Mouse (Mus musculus) heart, embryonic 10.5 days (tissue): ENCODE data around the gene Ppp1r12a. TPM values are rescaled to one million over a fixed set of nuclear protein-coding genes. Genes with fewer than 3 reads are reported as not detected.

Source experiments
- DNase-seq: peaks from one replicate; pipeline ENCODE4 v3.0.0-alpha.2; 2017; ENCODE audit warnings: low spot score
- H3K27ac ChIP-seq: fragments of 300-500 bp; sonication (generic); 2 replicates; pipeline ENCODE4 v1.5.1; 2016; ENCODE audit warnings: mild to moderate bottlenecking
- H3K27me3 ChIP-seq: fragments of 300-500 bp; sonication (generic); 2 replicates; pipeline ENCODE4 v1.6.1; 2016; ENCODE audit warnings: mild to moderate bottlenecking; ENCODE audit not compliant: poor library complexity, insufficient read depth, severe bottlenecking
- H3K36me3 ChIP-seq: fragments of 300-500 bp; sonication (generic); 2 replicates; pipeline ENCODE4 v1.6.1; 2016; ENCODE audit warnings: mild to moderate bottlenecking, moderate library complexity
- H3K4me1 ChIP-seq: fragments of 300-500 bp; sonication (generic); 2 replicates; pipeline ENCODE4 v1.6.1; 2016; ENCODE audit warnings: mild to moderate bottlenecking
- H3K4me3 ChIP-seq: fragments of 300-500 bp; sonication (generic); 2 replicates; pipeline ENCODE4 v1.5.1; 2016; ENCODE audit warnings: mild to moderate bottlenecking, moderate library complexity
- H3K9me3 ChIP-seq: fragments of 300-500 bp; sonication (generic); 2 replicates; pipeline ENCODE4 v1.6.1; 2016; ENCODE audit warnings: mild to moderate bottlenecking, moderate library complexity
- WGBS: fragments of 180-500 bp; shearing (Covaris S2); methylation state at CpG from one replicate; pipeline ENCODE4 v1.1.7; 2016; 5-methylcytosine and 5-hydroxymethylcytosine counted together
- polyA plus RNA-seq: library from polyadenylated mRNA; unstranded; fragments of >200 nt; fragmentation: Nextera tagmentation; extraction: Ambion mirVana; gene quantifications from 2 replicates; pipeline ENCODE4 v1.2.1, GENCODE M21; 2016

Gene Ppp1r12a
- polyA plus RNA-seq, 1 experiment from 2014 or later = 110 TPM

DNA sequence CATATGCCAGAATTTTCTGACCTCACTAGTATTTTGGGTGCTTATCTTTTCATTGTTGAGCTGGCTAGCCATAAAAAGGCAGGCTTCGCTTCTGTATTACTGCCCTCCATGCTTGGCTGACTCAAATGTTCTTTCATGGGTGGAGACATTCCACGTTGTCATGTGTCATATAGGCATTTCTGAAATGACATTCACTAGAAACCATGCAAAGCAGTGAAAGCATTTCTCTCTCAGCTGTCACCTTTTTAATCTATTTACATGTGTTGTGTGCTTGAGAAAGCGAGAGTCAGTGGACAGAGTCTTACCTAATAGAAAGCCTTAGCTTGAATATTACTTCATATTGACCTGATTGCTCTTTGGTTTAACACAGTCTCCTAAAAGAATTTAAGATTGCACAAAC, 8.8 kb downstream of the Ppp1r12a start:
- Histone ChIP-seq H3K27me3 (no peaks in the 10 kb centered on the region), H3K9me3 (no peaks in the 10 kb centered on the region), H3K4me3 (no peak overlapping the region), H3K36me3 (no peaks in the 10 kb centered on the region), H3K27ac (no peak overlapping the region), H3K4me1 (peaks cover 68% of the 10 kb centered on the region)
- DNase-seq = no peak
- WGBS = 53% methylated on average over 3 of the region's 3 CpGs

DNA sequence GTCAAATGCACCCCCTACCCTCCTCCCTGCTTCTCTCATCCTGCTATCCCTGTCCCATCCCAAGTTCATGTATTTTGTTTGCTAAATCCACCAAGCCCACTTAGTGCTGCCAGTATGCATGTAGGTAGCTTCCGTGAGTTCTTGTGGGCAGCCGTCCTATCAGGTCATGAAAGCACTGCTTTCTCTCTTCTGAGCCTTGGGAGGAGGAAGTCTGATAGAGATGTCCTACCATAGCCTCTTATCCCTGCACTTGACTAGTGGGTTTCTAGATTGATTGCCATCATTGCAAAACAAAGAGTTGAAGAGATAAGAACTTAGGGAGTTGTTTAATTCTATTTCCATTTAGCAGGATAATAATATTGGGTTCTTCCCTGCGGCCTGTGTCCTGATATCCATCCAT, 9.6 kb downstream of the Ppp1r12a start:
- no peak overlapping the region for H3K27ac ChIP-seq
- no peaks in the 10 kb centered on the region for H3K36me3 ChIP-seq
- no peaks in the 10 kb centered on the region for H3K9me3 ChIP-seq
- no peaks in the 10 kb centered on the region for H3K27me3 ChIP-seq
- no peak for DNase-seq
- 33% methylated on average over 3 of the region's 3 CpGs for WGBS
- H3K4me3 ChIP-seq = no peak overlapping the region
- H3K4me1 ChIP-seq = peaks cover 65% of the 10 kb centered on the region

DNA sequence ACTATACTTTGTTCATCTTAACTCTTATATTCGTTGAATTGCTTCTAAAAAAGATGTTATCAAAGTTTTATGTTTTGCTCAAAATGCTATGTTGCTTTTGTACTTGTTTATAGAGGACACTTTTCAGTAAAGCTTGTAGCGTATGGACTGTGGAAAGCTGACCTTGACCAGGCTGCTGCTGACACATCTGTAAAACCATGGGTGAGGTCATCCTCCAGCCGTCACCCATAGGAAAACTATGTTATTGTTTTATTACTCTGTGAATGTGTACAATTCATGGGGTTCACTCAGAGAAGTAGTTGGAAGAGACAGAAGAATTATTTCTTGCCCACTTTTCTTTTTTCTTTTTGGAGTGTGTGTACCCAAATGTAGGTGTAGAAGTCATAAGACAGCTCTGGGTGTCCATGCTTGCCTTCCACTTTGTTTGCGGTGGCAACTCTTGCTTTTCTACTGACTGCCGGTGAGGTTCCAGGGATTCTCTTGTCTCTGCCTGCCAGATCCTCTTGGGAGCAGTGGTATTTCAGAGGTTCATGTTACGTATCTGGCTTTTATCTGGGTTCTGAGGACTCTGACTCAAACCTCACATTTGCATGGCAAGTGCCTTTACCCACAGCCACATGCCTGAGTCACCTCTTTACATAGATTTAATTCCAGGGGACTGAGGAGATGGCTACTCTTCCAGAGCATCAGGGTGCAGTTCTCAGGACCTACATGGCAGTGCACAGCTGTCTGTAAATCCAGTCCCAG, 11.0 kb downstream of the Ppp1r12a start:
- Histone ChIP-seq H3K36me3 (no peaks in the 10 kb centered on the region), H3K27ac (peak overlapping the region; percentile 72), H3K4me3 (no peak overlapping the region), H3K9me3 (no peaks in the 10 kb centered on the region), H3K27me3 (no peaks in the 10 kb centered on the region), H3K4me1 (peaks cover 60% of the 10 kb centered on the region)
- 26% methylated on average over 6 of the region's 6 CpGs for WGBS
- DNase-seq = peak; percentile 76

DNA sequence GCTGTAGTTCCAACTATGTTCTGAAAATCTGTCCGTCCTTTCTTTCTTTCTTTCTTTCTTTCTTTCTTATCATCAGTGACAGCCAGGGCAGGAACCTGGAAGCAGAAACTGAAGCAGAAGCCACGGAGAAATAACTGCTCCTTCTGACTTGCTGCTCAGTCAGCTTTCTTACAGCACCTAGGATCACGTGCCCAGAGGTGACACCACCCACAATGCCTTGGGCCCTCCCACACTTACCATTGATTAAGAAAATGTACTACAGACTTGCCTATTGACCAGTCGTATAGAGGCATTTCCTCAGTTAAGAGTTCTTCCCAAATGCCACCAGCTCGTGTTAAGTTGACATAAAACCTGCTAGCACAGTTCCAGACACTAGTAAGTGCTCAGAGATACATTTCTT, 12.1 kb downstream of the Ppp1r12a start:
- H3K27ac ChIP-seq = peak overlapping the region; percentile 44; the same call in 1 of the 2 replicates
- peaks cover 61% of the 10 kb centered on the region for H3K4me1 ChIP-seq
- H3K4me3 ChIP-seq = no peak overlapping the region
- no peak for DNase-seq
- H3K36me3 ChIP-seq = no peaks in the 10 kb centered on the region
- WGBS = 60% methylated on average over 5 of the region's 5 CpGs
- no peaks in the 10 kb centered on the region for H3K9me3 ChIP-seq
- no peaks in the 10 kb centered on the region for H3K27me3 ChIP-seq

DNA sequence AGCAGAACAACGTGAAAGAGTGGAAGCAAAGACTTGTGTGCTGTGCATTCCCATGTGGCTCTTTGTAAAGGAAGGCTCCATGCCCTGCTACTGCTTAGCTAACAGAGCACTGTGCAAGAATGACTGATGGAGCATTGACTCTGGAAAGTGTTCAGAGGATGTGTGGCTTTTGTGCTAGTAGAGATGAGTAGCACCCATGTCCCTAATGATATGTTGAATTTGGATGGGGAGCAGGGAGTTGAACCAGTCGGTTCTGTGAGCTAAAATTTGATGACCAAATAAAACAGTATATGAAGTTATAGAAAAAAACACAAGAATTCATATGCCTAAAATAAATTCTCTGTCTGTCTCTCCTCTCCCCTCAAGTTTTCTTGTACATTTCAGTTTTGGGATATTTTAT, 13.9 kb downstream of the Ppp1r12a start:
- WGBS = 70% methylated on average over 2 of the region's 2 CpGs
- Histone ChIP-seq H3K9me3 (no peaks in the 10 kb centered on the region), H3K36me3 (no peaks in the 10 kb centered on the region), H3K27me3 (no peaks in the 10 kb centered on the region), H3K4me3 (no peak overlapping the region), H3K27ac (no peak overlapping the region), H3K4me1 (peaks cover 60% of the 10 kb centered on the region)
- DNase-seq = no peak

- 86% methylated on average over 6 of the region's 6 CpGs for WGBS
- Histone ChIP-seq H3K9me3 (no peaks in the 10 kb centered on the region), H3K4me3 (no peak overlapping the region), H3K27ac (no peak overlapping the region), H3K27me3 (no peaks in the 10 kb centered on the region), H3K36me3 (no peaks in the 10 kb centered on the region), H3K4me1 (peaks cover 36% of the 10 kb centered on the region)
- no peak for DNase-seq
Measured at GRCm38 (mm10) chr10:108178285-108178848, 16.4 kb downstream of the Ppp1r12a start.

DNA sequence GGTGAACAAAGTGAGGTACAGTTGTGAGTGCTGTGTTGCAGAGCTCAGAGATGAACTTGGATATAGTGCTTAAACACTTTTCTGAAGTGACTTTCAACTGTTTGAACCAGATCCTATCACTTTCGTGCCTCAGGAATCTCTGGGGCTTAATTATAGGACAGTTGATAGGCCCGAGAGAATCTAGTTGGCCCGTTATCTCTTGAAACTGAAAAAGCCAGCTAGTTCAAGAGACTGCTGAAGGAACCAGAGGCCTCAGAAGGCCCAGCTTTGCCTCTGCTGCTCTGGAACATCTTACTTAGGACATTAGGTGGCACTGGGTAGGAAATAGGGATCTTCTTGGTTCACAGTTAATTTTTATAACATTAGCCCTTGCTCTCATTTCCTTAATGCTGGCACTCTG, 17.4 kb downstream of the Ppp1r12a start:
- no peaks in the 10 kb centered on the region for H3K9me3 ChIP-seq
- no peak overlapping the region for H3K27ac ChIP-seq
- no peaks in the 10 kb centered on the region for H3K36me3 ChIP-seq
- DNase-seq = no peak
- no peak overlapping the region for H3K4me3 ChIP-seq
- WGBS = 13% methylated on average over 3 of the region's 3 CpGs
- H3K4me1 ChIP-seq = peaks cover 30% of the 10 kb centered on the region
- H3K27me3 ChIP-seq = no peaks in the 10 kb centered on the region

GRCm38 (mm10) chr10:108180313-108180712, 18.3 kb downstream of the Ppp1r12a start:
- no peaks in the 10 kb centered on the region for H3K27me3 ChIP-seq
- peaks cover 26% of the 10 kb centered on the region for H3K4me1 ChIP-seq
- no peaks in the 10 kb centered on the region for H3K9me3 ChIP-seq
- H3K4me3 ChIP-seq = no peak overlapping the region
- no peaks in the 10 kb centered on the region for H3K36me3 ChIP-seq
- DNase-seq = no peak
- WGBS = 94% methylated on average over 2 of the region's 2 CpGs
- H3K27ac ChIP-seq = no peak overlapping the region

DNA sequence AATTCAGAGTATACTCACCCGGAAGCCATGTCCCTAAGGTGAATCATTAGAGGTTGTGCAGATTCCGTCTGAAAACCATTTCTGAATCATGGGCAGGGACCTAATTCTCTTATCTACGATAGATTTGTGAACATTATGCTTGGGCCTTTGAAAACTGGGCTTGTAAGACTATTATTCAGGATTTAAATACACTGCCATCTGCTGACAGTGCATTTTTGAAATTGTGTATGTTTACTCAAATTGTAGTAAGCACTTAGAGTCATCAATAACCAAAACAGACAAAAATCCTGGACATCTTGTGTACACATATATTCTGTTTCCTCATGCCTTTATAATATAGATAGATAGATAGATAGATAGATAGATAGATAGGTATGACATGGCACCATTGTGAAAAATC, 19.9 kb downstream of the Ppp1r12a start:
- Histone ChIP-seq H3K9me3 (no peaks in the 10 kb centered on the region), H3K27me3 (no peaks in the 10 kb centered on the region), H3K4me3 (no peak overlapping the region), H3K27ac (no peak overlapping the region), H3K36me3 (no peaks in the 10 kb centered on the region), H3K4me1 (peaks cover 27% of the 10 kb centered on the region)
- WGBS = 92% methylated on average over 3 of the region's 3 CpGs
- no peak for DNase-seq

GRCm38 (mm10) chr10:108182386-108182785, 20.4 kb downstream of the Ppp1r12a start:
- 91% methylated on average over 4 of the region's 4 CpGs for WGBS
- Histone ChIP-seq H3K36me3 (no peaks in the 10 kb centered on the region), H3K4me1 (peaks cover 27% of the 10 kb centered on the region), H3K27ac (no peak overlapping the region), H3K4me3 (no peak overlapping the region), H3K9me3 (no peaks in the 10 kb centered on the region), H3K27me3 (no peaks in the 10 kb centered on the region)
- DNase-seq = no peak

DNA sequence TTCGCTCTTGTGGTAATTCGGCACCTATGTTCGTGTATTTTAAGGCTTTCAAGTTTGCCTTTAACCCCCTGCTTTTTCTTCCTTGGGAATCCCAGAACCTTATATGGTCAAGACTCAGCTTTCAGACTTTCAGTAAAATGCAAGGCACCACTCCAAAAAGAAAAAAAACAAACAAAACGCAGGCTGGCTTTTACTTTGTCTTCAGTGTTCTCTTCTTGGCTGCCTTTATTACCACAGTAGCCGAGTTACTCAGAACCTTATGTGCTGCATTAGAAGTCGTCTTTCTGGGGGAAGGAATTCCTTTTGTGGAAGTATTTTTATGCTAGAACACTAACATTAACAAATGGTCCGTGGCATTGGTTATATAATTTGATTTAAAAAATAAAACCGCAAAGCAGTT, 22.8 kb downstream of the Ppp1r12a start:
- Histone ChIP-seq H3K4me3 (no peak overlapping the region), H3K36me3 (no peaks in the 10 kb centered on the region), H3K27me3 (no peaks in the 10 kb centered on the region), H3K27ac (no peak overlapping the region), H3K9me3 (no peaks in the 10 kb centered on the region), H3K4me1 (peaks cover 16% of the 10 kb centered on the region; the same call in 1 of the 2 replicates)
- WGBS = 75% methylated on average over 8 of the region's 8 CpGs
- DNase-seq = no peak

DNA sequence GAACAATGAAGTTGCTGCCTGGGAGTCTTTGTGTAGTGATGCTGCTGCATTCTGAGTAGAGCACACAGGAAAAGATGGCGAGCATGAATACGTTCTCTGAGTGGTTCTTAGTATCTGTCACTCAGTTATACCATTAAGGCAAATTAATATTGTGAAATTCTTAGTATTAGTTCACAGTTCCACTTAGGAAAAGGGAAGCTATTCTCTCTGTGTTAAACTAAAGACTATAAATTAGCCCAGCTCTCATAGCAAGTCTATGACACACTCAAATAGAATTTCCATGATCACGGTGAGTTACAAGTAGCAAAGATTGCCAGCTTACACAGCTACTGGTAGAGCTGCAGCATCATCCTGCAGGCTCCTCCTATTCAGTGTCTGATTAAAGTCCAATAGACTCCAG, 23.3 kb downstream of the Ppp1r12a start:
- Histone ChIP-seq H3K27ac (no peak overlapping the region), H3K4me3 (no peak overlapping the region), H3K36me3 (no peaks in the 10 kb centered on the region), H3K4me1 (peaks cover 14% of the 10 kb centered on the region; the same call in 1 of the 2 replicates), H3K27me3 (no peaks in the 10 kb centered on the region), H3K9me3 (no peaks in the 10 kb centered on the region)
- 85% methylated on average over 3 of the region's 3 CpGs for WGBS
- DNase-seq = no peak

- H3K27ac ChIP-seq = no peak overlapping the region
- WGBS = 79% methylated on average over 2 of the region's 2 CpGs
- no peaks in the 10 kb centered on the region for H3K27me3 ChIP-seq
- no peaks in the 10 kb centered on the region for H3K36me3 ChIP-seq
- no peak overlapping the region for H3K4me3 ChIP-seq
- DNase-seq = no peak
- no peaks in the 10 kb centered on the region for H3K9me3 ChIP-seq
- peaks cover 19% of the 10 kb centered on the region for H3K4me1 ChIP-seq
Measured at GRCm38 (mm10) chr10:108189303-108189702, 27.3 kb downstream of the Ppp1r12a start.
